Mouse (Mus musculus): ENCODE results near the gene Cbx6. TPM values are rescaled to one million over a fixed set of nuclear protein-coding genes. Genes with fewer than 3 reads are reported as not detected.

Gene Cbx6
- total RNA-seq (2015) (5.9 and 6.1 TPM in 2 replicates), total RNA-seq (2017) (7.5 and 11.5 TPM in 2 replicates)

DNA sequence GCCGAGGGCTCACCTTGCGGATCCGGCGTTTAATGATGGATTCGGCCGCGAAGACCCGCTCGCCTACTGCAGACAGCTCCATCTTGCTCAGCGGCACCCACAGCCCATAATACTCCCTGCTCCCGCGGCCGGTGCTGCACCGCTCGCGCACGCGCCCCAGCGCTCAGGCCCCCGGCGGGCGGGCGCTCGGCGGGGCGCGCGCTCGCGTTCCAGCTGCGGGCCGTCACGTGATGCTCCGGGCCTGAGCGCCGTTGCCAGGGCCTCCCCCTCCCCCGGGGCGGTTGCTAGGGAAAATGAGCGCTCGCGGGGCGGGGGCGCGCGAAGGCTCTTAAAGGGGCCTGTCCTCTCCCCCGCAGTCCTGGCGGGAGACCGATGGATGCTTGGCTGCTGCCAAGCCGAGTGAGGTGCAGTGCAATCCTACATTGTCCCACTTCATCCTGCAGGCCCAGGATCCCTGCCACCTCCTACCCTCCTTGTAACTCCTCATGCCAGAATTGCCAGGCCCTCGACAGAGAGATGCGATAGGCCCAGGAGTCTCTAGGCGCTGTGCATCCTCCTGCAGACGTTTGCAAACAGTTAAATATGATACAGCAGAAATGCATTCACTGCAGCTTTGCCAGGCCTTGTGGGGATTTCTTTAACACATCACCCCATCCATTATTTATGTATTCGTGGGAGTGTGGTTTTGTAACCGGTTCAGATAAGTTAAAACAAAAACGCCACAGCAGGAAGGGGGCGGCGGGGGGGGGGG is at the start of gene Cbx6, which contains the start of gene Npcd:
TSS of gene Cbx6 (minus strand) at position 559 of the 751 bp plus-strand sequence.
TSS of gene Npcd (minus strand) at position 108 of the 751 bp plus-strand sequence.
- peak; percentile 70 for ATAC-seq (replicated peaks; ENCODE audit: poor library complexity)

DNA sequence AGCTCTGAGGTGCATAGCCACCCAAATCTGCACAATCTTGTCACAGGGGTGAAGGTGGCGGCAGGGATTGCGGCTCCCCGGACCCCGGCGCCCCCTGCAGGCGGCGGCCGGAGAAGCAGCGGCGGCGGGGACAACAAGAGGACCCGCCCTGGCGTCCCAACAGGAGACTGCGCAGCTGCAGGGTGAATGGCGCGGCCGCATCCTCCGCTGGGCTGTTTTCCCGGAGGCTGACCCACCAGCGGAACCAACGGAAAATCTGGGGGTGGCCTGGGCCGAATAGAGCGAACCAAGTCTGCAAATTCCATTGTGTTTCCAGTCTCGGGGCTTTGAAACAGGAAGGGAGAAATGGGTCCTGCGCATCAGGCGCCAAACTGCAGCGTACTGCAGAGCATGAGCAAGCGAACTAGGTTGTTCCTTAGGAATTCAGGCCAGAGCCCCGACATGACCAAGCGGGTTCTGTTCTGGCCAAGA is 48.9 kb upstream of the Cbx6 start:
- ATAC-seq (replicated peaks; ENCODE audit: poor library complexity): peak; percentile 97

- ATAC-seq (replicated peaks; ENCODE audit: poor library complexity): no peak
Observed at GRCm38 (mm10) chr15:79882623-79883267, 48.3 kb upstream of the Cbx6 start.

- ATAC-seq (replicated peaks; ENCODE audit: poor library complexity): no peak
Observed at GRCm38 (mm10) chr15:79880477-79880876, 46.0 kb upstream of the Cbx6 start.

DNA sequence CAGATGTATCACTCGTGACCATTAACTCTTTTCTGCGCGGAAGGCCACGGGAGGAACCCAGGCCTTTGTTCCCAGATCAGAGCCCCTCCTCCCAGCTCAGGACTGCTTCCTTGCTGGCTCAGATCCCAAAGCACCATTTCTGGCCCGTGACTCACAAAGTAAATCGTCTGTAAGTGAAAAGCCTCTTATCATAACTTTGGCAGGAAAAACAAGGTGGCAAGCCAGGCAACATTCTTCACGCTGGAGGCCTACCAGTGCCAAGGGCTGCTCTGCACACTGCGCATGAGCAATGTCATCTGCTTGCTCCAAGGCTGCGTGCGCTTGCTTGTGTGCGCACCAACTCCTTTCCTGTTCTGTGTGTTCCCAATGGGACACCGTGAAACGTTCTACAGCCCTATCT is 44.8 kb upstream of the Cbx6 start:
- ATAC-seq (replicated peaks; ENCODE audit: poor library complexity): peak; percentile 45

DNA sequence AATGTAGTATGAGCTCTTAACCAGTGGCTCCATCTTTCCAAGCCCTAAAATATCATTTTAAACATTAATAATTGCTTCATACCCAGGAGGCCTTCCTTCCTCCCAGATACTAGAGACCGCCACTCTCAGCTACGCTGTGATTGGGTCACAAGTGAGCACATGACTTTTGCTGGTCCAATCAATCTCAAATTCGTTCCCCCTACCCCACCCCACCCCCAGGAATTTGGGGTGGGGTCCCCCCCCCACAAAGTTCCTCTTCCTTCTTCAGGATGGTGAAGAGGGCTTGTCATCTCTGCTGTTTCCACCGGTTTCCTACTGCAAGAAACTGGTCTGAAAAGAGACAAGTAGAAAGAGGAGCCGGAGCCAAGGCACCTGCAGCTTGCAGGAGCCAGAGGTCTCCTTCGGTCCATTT is 44.2 kb upstream of the Cbx6 start:
- ATAC-seq (replicated peaks; ENCODE audit: poor library complexity): no peak

DNA sequence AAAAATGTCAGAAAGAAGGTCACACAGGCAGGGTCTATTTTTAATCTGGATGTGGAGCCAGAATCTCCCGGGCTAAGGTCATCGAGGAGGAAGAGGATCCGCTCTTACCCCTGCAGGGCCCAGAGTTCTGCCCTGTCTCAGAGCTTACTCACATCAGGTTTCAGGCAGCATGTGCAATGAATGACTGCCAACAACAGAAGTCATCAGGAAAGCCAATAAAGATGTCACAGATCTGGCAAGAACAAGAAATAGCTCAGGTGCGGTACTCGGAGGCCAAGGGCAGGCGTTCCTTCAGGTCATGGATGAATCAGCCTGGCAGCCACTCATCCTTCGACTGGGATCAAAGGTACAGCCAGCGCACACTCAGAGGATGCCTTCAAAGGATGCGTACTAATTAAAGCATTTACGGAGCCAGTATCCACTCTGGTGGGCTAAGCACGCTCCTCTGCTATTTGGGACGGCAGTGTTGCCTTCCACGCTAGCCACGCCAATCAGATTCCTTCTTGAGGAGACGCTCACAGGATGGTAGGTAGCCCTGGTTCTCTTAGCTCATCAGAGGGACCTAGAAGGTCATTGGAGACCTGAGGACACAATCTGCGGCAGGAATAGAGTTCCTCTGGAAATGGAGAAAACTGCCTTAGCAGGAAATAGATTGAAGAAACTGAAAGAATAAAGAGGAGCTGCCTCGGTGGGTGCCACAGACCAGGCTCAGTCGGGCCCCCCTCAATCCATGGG is 40.9 kb upstream of the Cbx6 start:
- no peak for ATAC-seq (replicated peaks; ENCODE audit: poor library complexity)

- no peak for ATAC-seq (replicated peaks; ENCODE audit: poor library complexity)
Observed at GRCm38 (mm10) chr15:79873995-79874394, 39.5 kb upstream of the Cbx6 start.

DNA sequence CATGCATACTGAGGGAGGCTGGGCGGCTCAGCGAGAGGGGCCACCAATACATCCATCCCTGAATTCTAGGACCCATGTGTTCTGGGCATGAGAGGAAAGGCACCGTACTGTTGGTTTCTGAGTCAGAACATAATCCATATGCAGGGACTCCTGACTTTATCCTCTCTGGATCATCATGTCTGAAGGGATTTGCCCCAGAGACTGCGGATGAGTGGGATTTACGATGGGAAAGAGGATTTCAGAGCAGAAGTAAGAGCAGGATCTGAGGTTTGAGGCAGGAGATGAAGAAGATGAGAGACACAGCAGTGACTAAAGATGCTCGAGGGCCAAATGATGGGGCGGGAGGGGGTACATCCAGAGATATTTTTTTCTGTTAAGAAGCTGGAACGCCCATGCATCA is 39.1 kb upstream of the Cbx6 start:
- no peak for ATAC-seq (replicated peaks; ENCODE audit: poor library complexity)

DNA sequence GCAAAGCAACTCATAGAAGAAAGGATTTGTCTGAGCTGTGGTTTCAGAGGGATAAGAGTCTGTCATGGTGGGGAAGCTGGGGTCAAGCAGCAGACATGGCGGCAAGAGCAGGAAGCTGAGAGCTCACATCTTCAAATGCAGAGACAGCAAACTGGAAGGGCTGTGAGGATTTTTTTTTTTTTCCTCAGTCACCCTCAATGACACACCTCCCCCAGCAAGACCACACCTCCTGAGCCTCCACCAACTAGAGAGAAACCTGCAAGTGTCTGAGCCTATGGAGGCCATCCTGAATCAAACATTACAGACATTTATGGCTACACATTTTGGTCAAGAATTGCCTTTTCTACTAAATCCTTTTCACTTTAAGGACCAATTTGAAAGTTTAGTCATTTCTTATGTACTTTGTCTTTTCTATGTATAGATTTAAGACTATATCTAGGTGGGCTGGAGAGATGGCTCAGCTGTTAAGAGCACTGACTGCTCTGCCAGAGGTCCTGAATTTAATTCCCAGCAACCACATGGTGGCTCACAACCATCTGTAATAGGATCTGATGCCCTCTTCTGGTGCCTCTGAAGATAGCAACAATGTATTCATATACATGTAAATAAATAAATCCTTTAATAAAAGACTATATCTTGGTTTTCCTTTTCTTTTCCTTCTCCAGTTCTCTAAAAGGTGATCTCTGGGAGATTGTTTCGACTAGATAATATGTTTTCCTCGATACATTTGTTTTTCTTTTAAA is 32.9 kb upstream of the Cbx6 start:
- no peak for ATAC-seq (replicated peaks; ENCODE audit: poor library complexity)

- ATAC-seq (replicated peaks; ENCODE audit: poor library complexity): no peak
Observed at GRCm38 (mm10) chr15:79859821-79860220, 25.3 kb upstream of the Cbx6 start.

DNA sequence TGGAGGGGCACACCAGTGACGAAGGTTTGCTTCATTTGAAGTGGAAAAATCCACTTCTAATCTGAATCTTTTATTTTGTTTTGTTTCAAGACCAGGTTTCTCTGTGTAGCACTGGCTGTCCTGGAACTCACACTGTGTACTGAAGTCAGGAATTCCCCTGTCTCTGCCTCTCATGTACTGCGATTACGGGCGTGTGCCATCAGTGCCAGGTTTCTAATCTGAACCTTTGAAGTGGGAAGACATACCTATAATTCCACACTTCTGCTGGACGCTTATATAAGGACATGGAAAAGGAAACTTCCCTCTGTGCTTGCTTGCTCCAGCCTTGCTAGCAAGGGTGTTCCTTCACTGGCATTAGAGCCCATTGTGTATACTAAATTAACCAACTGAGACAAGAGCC is 24.5 kb upstream of the Cbx6 start:
- no peak for ATAC-seq (replicated peaks; ENCODE audit: poor library complexity)

DNA sequence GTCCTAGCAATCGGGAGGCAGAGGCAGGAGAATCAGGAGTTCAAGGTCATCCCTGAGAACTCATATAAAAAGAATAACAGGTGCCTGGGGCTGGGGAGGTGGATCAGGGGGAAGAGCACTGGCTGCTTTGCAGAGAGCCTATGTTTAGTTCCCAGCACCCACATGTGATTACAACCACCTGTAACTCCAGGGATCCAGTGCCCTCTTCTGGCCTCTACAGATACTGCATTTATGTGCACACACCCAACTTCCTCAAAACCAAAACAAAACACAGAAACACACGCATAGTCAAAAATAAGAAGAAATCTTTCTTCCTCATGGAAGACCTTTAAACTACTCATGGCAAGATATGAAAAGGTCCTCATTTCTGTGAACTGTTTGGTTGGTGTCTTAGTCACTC is 15.7 kb upstream of the Cbx6 start:
- ATAC-seq (replicated peaks; ENCODE audit: poor library complexity): no peak

- ATAC-seq (replicated peaks; ENCODE audit: poor library complexity): no peak
Observed at GRCm38 (mm10) chr15:79847100-79847499, 12.6 kb upstream of the Cbx6 start.

- no peak for ATAC-seq (replicated peaks; ENCODE audit: poor library complexity)
Observed at GRCm38 (mm10) chr15:79845986-79846385, 11.5 kb upstream of the Cbx6 start.

DNA sequence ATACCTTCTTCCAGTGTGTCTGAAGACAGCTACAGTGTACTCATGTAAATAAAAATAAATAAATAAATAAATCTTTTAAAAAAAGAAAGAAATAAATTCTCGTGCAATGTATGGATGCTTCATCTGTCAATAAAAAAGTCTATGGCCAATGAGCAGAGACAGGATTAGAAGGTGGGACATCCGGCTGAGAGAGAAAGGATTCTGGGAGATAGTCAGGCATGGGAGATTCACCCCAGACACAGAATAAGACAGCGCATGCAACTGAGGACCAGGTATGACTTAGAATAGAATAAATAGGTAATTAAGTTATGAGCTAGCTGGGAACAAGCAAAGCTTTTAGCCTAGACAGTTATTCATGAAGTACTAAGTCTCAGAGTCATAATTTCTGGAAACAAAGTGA is 8.5 kb upstream of the Cbx6 start:
- no peak for ATAC-seq (replicated peaks; ENCODE audit: poor library complexity)

DNA sequence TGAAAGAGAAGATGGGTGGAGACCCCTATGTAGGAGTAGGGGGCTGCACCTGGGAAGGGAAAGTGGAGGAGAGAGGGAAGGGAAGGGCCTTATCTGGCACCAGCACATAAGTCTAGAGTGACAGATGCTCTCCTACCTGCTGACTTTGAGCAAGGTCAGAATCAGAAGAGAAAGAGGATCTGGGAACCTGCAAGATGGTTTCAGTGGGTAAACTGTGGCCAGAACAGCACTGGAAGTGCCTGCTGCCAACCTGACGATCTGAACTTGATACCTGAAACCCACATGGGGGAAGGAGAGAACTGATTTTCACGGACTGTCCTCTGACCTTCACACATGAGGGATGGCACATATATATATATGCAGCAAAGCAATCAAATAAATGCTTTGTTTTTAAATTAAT is 5.8 kb upstream of the Cbx6 start:
- no peak for ATAC-seq (replicated peaks; ENCODE audit: poor library complexity)

DNA sequence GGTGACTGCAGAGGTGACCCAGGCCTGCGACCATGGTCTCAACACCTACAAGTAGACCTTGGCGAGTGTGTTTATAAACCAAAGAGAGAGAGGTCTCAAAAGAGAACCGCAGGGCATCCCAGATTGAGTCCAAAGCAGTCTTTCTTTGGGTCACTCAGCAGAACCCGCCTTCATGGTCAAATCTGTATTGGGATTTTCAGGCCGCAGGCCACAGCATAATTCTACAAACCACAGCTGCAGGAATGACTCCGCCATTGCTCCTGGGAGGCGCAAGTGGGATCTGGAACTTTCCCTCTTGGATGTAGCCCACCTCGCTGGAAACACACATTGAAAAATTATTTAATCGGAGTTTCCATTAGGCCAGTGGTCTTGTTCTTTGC is 383 bp upstream of the Cbx6 start:
- ATAC-seq (replicated peaks; ENCODE audit: poor library complexity): no peak

DNA sequence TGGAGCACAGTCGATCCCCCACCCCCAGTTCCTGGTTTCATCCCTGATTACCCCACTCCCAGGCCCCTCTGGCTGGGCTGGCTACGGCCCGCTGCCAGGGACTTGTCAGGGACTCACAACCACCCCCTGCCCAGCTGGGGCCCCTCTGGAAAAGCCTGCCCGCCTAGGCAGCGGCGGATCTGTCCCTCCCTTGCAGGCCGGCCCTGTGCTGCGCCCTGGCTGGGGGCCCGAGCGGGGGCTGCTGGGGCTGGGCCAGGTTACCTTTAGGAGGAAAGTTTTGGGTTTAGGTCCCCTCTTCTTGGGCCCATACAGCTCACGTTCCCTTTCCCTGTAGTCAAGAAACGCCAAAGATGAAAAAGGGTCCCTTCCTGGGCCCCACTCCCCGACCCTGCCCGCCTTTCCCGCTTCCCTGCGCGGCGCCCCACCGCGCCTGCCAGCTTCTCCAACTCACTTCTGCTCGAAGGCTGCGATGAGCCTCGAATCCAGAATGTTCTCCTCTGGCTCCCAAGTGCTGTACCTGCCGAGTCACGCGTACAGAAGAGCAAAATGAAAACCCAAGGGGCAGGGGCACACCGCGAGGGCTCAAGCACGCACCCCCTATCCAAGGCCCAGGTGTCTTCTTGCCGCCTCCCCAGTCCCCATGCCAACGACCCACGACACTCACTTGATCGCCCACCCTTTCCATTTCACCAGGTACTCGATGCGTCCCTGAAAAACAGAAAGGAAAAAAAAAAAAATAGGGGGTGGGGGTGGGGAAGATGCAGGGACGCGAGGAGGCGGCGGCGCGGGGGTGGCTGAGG is 1.0 kb downstream of the Cbx6 start:
- no peak for ATAC-seq (replicated peaks; ENCODE audit: poor library complexity)

All from megakaryocyte progenitor cell, adult 5-6 weeks (primary cell).